Mouse (Mus musculus) mesoderm, embryonic 11.5 days (tissue): ENCODE results near the gene Galnt16.

Experiments used
- DNase-seq: peaks from one replicate; pipeline ENCODE4 v3.0.0-alpha.2; 2012; ENCODE audit warnings: low read depth, low spot score

Gene Galnt16

GRCm38 (mm10) chr12:80598756-80599155 is 80.7 kb downstream of the Galnt16 start:
- no peak for DNase-seq

- DNase-seq = no peak
These were observed 83.7 kb downstream of the Galnt16 start for GRCm38 (mm10) chr12:80601597-80602269.

GRCm38 (mm10) chr12:80602432-80602831 is 84.4 kb downstream of the Galnt16 start:
- DNase-seq = no peak

- DNase-seq = no peak
These were observed 85.5 kb downstream of the Galnt16 start for GRCm38 (mm10) chr12:80603566-80603965.

GRCm38 (mm10) chr12:80604218-80604617 is 86.1 kb downstream of the Galnt16 start:
- no peak for DNase-seq

- no peak for DNase-seq
These were observed 90.5 kb downstream of the Galnt16 start for GRCm38 (mm10) chr12:80608576-80608975.

GRCm38 (mm10) chr12:80609928-80610327 is 91.9 kb downstream of the Galnt16 start:
- DNase-seq = no peak

- no peak for DNase-seq
These were observed 94.2 kb downstream of the Galnt16 start for GRCm38 (mm10) chr12:80612113-80612791.

GRCm38 (mm10) chr12:80615371-80616257 is 97.5 kb downstream of the Galnt16 start:
- DNase-seq = peak; percentile 34

GRCm38 (mm10) chr12:80620501-80620900 is 102.4 kb downstream of the Galnt16 start:
- DNase-seq = no peak

- DNase-seq = no peak
These were observed 113.7 kb downstream of the Galnt16 start for GRCm38 (mm10) chr12:80631790-80632189.

GRCm38 (mm10) chr12:80642725-80643692 is 124.9 kb downstream of the Galnt16 start:
- peak; percentile 73 for DNase-seq

- peak; percentile 94 for DNase-seq
These were observed 125.8 kb downstream of the Galnt16 start, which contains the start of the genes Slc39a9 and Erh for GRCm38 (mm10) chr12:80643693-80644505. Gene Slc39a9, plus strand, starts transcription at chr12:80643883. Gene Erh, minus strand, starts transcription at chr12:80644341.

GRCm38 (mm10) chr12:80644506-80644868 is 126.4 kb downstream of the Galnt16 start:
- DNase-seq = no peak

GRCm38 (mm10) chr12:80646377-80646776 is 128.3 kb downstream of the Galnt16 start:
- no peak for DNase-seq

- DNase-seq = no peak
These were observed 136.0 kb downstream of the Galnt16 start for GRCm38 (mm10) chr12:80653951-80654658.

- DNase-seq = no peak
These were observed 136.6 kb downstream of the Galnt16 start for GRCm38 (mm10) chr12:80654659-80655025.

- DNase-seq = no peak
These were observed 140.6 kb downstream of the Galnt16 start for GRCm38 (mm10) chr12:80658661-80659060.

GRCm38 (mm10) chr12:80662322-80662721 is 144.2 kb downstream of the Galnt16 start:
- no peak for DNase-seq
